Mouse (Mus musculus) heart, embryonic 11.5 days (tissue): Measurements from ENCODE around the gene Mettl5. TPM values are rescaled to one million over a fixed set of nuclear protein-coding genes. Genes with fewer than 3 reads are reported as not detected.
"Not testable (repeated sequence)": the region's sequence is repeated elsewhere in the genome, so short reads cannot be mapped to it uniquely, and the experiment has no call there.

ENCODE experiments used
- ATAC-seq: fragments of 200-750 bp; cut with Nextera tagmentation; replicated peaks from 2 replicates; pipeline ENCODE4 v1.8.0; 2017; ENCODE audit warnings: moderate library complexity; ENCODE audit not compliant: insufficient number of reproducible peaks, low FRiP score, low TSS enrichment
- H3K27ac ChIP-seq: fragments of 300-500 bp; sonication (generic); 2 replicates; pipeline ENCODE4 v1.5.1; 2014; ENCODE audit warnings: mild to moderate bottlenecking, low read depth, low read length
- H3K27me3 ChIP-seq: fragments of 300-500 bp; sonication (generic); 2 replicates; pipeline ENCODE4 v1.6.1; 2014; ENCODE audit warnings: mild to moderate bottlenecking, low read length, mixed read lengths; ENCODE audit not compliant: control insufficient read depth, insufficient read depth
- H3K36me3 ChIP-seq: fragments of 300-500 bp; sonication (generic); 2 replicates; pipeline ENCODE4 v1.6.1; 2014; ENCODE audit warnings: mild to moderate bottlenecking, low read length, moderate library complexity, mixed read lengths; ENCODE audit not compliant: control insufficient read depth, insufficient read depth
- H3K4me1 ChIP-seq: fragments of 300-500 bp; sonication (generic); 2 replicates; pipeline ENCODE4 v1.6.1; 2014; ENCODE audit warnings: low read length; ENCODE audit not compliant: control insufficient read depth, insufficient read depth
- H3K4me2 ChIP-seq: fragments of 300-500 bp; sonication (generic); 2 replicates; pipeline ENCODE4 v1.6.1; 2014; ENCODE audit warnings: mild to moderate bottlenecking, moderate library complexity
- H3K4me3 ChIP-seq: fragments of 300-500 bp; sonication (generic); 2 replicates; pipeline ENCODE4 v1.5.1; 2014; ENCODE audit warnings: low read depth, low read length
- H3K9ac ChIP-seq: fragments of 300-500 bp; sonication (generic); 2 replicates; pipeline ENCODE4 v1.6.1; 2014; ENCODE audit warnings: mild to moderate bottlenecking, low read depth, low read length, moderate library complexity
- H3K9me3 ChIP-seq: fragments of 300-500 bp; sonication (generic); replicated peaks from 2 replicates; pipeline ENCODE4 v1.6.1; 2016; ENCODE audit warnings: low read length; ENCODE audit not compliant: control insufficient read depth
- WGBS: fragments of 180-500 bp; shearing (Covaris S2); extraction: QIAGEN DNeasy Blood & Tissue Kit; methylation state at CpG from one replicate; pipeline ENCODE4 v1.1.7; 2014; ENCODE audit not compliant: insufficient replicate concordance; 5-methylcytosine and 5-hydroxymethylcytosine counted together
- polyA plus RNA-seq: library from polyadenylated mRNA; unstranded; fragments of >200 nt; fragmentation: Nextera tagmentation; extraction: Ambion mirVana; gene quantifications from 2 replicates; pipeline ENCODE4 v1.2.1, GENCODE M21; 2014

Gene Mettl5
- polyA plus RNA-seq = 34.7 and 36.4 TPM in 2 replicates

GRCm38 (mm10) chr2:69885451-69886305, at the start of gene Mettl5:
Mettl5 (minus strand) TSS chr2:69885615.
- 2% methylated on average over 45 of the region's 45 CpGs for WGBS
- H3K9ac ChIP-seq = peak within 1 kb of the TSS; percentile 94
- H3K4me1 ChIP-seq = 0 out of 2 replicates have a peak, but pooled peaks cover 3% of the 10 kb centered on the region
- no peaks in the 10 kb centered on the region for H3K36me3 ChIP-seq
- H3K9me3 ChIP-seq = no peaks in the 10 kb centered on the region
- ATAC-seq = peak; percentile 88
- no peaks in the 10 kb centered on the region for H3K27me3 ChIP-seq
- peak within 1 kb of the TSS; percentile 85 for H3K4me2 ChIP-seq
- H3K27ac ChIP-seq = peak within 1 kb of the TSS; percentile 57
- H3K4me3 ChIP-seq = peak within 1 kb of the TSS; percentile 78

DNA sequence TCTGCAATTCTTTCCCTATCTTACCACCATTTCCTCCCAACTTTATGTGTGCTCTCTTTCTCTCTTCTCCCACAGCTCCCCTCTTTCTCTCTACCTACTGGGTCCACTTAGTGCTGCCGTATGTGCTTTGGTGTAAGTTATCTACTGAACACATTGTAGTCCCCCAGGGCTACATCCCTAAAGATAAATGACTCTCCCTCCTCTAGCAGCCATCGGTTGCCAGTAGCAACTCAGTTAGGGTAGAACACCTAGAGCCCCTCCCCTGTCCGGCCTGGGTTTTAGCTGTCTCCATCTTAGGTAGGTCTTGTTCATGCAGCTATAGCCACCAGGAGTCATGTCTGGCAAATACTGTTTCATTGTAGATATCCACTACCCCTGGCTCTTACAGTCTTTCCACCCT, 39.5 kb upstream of the Mettl5 start:
- WGBS = 76% methylated on average over 3 of the region's 3 CpGs
- Histone ChIP-seq H3K9me3 (no peaks in the 10 kb centered on the region), H3K27me3 (no peaks in the 10 kb centered on the region), H3K27ac (no peak overlapping the region), H3K36me3 (peaks cover 5% of the 10 kb centered on the region), H3K9ac (no peak overlapping the region), H3K4me2 (no peak overlapping the region), H3K4me3 (no peak overlapping the region), H3K4me1 (no peaks in the 10 kb centered on the region)
- no peak for ATAC-seq

DNA sequence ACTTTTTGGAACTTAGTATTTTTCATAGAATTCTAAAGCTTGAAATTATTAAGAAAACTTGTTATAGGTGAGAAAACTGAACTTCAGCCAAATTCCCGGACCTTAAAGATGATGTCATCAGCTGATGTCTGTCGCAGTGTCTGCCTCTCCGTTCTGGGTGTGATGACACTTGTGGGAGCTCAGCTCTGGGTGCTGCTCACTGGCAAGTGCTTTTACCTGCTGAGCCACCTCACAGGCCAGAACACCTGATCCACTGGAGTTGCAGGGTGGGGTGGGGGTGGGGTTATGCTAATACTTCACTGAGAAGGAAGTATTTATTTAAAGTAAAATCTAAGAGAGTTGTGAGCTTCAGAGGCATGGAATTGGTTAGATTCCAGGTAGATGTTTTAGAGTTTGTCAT, 31.9 kb upstream of the Mettl5 start:
- H3K4me2 ChIP-seq = no peak overlapping the region
- H3K4me1 ChIP-seq = no peaks in the 10 kb centered on the region
- no peak overlapping the region for H3K27ac ChIP-seq
- no peak overlapping the region for H3K4me3 ChIP-seq
- 88% methylated on average over 3 of the region's 3 CpGs for WGBS
- H3K9ac ChIP-seq = no peak overlapping the region
- ATAC-seq = no peak
- H3K36me3 ChIP-seq = peaks cover 10% of the 10 kb centered on the region
- H3K9me3 ChIP-seq = no peaks in the 10 kb centered on the region
- no peaks in the 10 kb centered on the region for H3K27me3 ChIP-seq

DNA sequence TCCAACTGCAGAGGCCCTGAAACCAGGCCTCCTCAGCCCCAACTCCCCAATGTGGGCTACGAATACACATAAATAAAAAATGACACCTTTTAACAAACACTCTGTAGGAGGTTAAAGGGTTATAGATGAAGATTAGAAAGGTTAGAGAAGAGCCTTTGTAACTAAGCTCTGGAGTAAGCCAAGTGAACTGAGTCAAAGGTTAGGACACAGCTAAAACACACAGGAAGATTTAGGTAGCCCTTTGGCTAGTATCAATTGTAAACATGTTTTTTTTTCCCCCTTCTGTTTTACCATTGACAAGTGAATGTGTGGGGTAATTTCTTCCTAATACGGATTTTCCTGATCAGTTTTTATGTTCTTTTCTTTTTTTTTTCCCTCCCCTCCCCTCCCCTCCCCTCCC, 27.4 kb upstream of the Mettl5 start:
- Histone ChIP-seq H3K27me3 (no peaks in the 10 kb centered on the region), H3K4me2 (no peak overlapping the region), H3K27ac (no peak overlapping the region), H3K36me3 (peaks cover 7% of the 10 kb centered on the region), H3K9me3 (no peaks in the 10 kb centered on the region), H3K4me1 (no peaks in the 10 kb centered on the region), H3K9ac (no peak overlapping the region), H3K4me3 (no peak overlapping the region)
- 70% methylated on average over 2 of the region's 2 CpGs for WGBS
- no peak for ATAC-seq

DNA sequence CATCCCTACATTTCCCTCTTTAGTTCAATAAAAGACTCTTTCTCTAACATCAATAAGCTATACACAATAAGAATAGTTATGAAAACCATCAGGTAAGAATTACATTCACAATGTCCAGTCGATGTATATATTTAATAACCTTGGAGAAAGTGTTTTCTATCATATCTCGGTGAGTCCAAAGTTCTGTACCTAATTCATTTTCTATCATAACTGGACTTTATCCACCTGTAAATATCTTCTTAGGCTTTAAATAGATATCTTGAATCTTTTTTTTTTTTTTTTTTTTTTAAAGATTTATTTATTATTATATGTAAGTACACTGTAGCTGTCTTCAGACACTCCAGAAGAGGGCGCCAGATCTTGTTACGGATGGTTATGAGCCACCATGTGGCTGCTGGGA, 22.0 kb upstream of the Mettl5 start:
- not testable (repeated sequence) for H3K4me1 ChIP-seq, ATAC-seq, H3K27ac ChIP-seq, H3K36me3 ChIP-seq, H3K27me3 ChIP-seq, H3K9me3 ChIP-seq, H3K9ac ChIP-seq, H3K4me2 ChIP-seq, H3K4me3 ChIP-seq
- WGBS = 84% methylated on average over 4 of the region's 4 CpGs

DNA sequence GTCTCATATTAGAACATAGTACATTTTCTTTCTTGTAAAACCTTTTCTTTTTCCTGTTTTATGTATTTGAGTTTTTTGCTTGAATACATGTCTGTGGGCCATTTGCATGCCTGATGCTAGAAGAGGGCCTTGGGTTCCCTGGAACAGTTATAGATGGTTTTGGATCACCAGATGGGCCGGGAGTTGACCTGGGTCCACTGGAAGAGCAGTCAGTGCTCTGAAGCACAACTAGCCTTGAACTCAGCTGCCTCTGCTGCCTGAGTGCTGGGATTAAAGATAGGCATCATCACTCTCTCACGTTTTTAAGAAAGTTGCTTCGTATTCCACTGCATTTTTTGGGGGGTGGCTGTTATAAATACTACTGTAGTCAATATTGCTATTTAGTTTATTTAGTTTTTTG, 18.1 kb upstream of the Mettl5 start:
- Histone ChIP-seq H3K27me3 (no peaks in the 10 kb centered on the region), H3K9ac (no peak overlapping the region), H3K4me2 (no peak overlapping the region), H3K4me1 (peaks cover 3% of the 10 kb centered on the region; the same call in 1 of the 2 replicates), H3K9me3 (no peaks in the 10 kb centered on the region), H3K27ac (no peak overlapping the region), H3K4me3 (no peak overlapping the region), H3K36me3 (no peaks in the 10 kb centered on the region; the same call in 1 of the 2 replicates)
- 91% methylated on average over 3 of the region's 3 CpGs for WGBS
- ATAC-seq = no peak

DNA sequence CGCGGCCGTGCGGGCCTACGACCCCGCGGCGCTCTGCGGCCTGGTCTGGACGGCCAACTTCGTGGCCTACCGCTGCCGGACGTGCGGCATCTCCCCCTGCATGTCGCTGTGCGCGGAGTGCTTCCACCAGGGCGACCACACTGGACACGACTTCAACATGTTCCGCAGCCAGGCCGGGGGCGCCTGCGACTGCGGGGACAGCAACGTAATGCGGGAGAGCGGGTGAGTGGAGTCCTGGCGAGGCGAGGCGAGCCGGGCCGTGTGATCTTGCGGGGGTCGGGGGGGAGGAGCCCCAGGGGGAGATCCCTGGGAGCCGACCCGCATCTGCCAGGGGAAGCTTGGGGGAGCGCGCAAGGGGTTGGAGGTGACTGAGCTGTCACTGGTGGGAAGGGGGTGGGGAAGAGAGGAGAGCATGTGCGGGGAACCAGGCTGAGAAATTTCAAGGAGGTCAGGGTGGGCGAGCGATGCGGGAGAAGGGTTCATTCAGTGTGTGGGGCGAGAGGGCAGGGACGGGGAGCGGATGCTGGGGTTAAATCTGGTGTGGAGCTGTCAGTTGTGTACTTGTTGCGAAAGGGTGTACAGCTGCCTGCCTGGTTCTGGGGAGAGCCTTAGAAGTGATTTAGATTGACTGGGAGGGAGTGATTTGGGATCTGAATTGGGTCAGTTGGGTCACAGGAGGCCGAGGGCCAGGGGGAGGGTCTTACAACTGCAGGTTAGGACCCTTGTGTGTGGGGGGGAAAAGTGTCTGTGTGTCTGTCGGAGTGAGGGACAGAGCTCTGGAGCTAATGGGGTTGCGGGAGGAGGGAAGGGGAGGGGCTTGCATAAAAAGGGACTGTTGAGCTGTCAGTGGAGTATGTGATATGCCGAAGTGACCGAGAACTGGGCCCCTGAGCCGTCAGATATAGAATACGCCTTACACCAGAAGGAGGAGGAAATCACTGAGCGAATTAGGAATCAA, 12.5 kb upstream of the Mettl5 start:
- H3K9ac ChIP-seq = peak overlapping the region; percentile 83
- H3K4me3 ChIP-seq = peak overlapping the region; percentile 66
- peak overlapping the region; percentile 82 for H3K27ac ChIP-seq
- peak; percentile 67 for ATAC-seq
- WGBS = under 1% methylated on average over 54 of the region's 55 CpGs
- H3K4me1 ChIP-seq = peaks cover 3% of the 10 kb centered on the region; the same call in 1 of the 2 replicates
- peak overlapping the region; percentile 90 for H3K4me2 ChIP-seq
- H3K9me3 ChIP-seq = no peaks in the 10 kb centered on the region
- H3K36me3 ChIP-seq = no peaks in the 10 kb centered on the region
- no peaks in the 10 kb centered on the region for H3K27me3 ChIP-seq

DNA sequence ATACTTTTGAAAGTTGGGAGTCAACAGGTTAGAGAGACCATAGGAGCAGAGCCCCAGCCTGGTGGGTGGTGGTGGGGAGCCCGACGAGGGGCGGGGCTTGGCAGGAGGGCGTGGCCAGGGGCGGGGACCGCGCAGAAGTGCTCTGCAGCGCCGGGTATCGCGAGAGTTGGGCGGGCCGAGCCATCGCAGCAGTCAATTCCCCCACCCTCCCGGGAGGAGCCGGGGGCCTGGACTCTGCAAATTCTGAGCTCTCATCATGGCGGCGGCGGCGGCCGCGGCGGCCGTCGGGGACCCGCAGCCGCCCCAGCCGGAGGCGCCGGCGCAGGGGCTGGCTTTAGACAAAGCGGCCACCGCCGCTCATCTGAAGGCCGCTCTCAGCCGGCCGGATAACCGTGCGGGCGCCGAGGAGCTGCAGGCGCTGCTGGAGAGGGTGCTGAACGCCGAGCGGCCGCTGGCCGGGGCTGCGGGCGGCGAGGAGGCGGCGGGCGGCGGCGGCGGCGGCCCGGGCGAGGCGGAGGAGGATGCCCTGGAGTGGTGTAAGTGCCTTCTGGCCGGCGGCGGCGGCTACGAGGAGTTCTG, 11.7 kb upstream of the Mettl5 start, which contains the start of gene Ubr3:
Gene Ubr3 (plus strand): TSS at position 208 of the 579 bp plus-strand sequence.
- Histone ChIP-seq H3K36me3 (no peaks in the 10 kb centered on the region), H3K9ac (peak within 1 kb of the TSS; percentile 83), H3K4me3 (peak within 1 kb of the TSS; percentile 66), H3K4me2 (peak within 1 kb of the TSS; percentile 90), H3K9me3 (no peaks in the 10 kb centered on the region), H3K27me3 (no peaks in the 10 kb centered on the region), H3K27ac (peak within 1 kb of the TSS; percentile 82), H3K4me1 (peaks cover 3% of the 10 kb centered on the region; the same call in 1 of the 2 replicates)
- peak; percentile 97 for ATAC-seq
- under 1% methylated on average over 55 of the region's 65 CpGs for WGBS
